Mouse (Mus musculus) erythroblast, embryonic 14.5 days (primary cell): ENCODE results near the gene Col9a3.

Experiments used
- GATA1 ChIP-seq: IDR thresholded peaks from 2 replicates; pipeline ENCODE4 v1.6.1; 2012; ENCODE audit warnings: low read length, inconsistent platforms, mixed read lengths
- TAL1 ChIP-seq: IDR thresholded peaks from 3 replicates; pipeline ENCODE4 v1.6.1; 2012; ENCODE audit warnings: low read length, inconsistent platforms, mixed read lengths

GRCm38 (mm10) chr2:180576482-180576881 is 21.1 kb upstream of the Col9a3 start:
- no peak for TF ChIP-seq GATA1
- TF ChIP-seq TAL1 = no peak
